Mouse (Mus musculus) liver, embryonic 14.5 days (tissue): Measurements from ENCODE around the gene Wdr4.

Source experiments
- CTCF ChIP-seq: IDR thresholded peaks from 2 replicates; pipeline ENCODE4 v1.5.1; 2016; ENCODE audit warnings: antibody characterized with exemption, low read depth, control low read depth
- EP300 ChIP-seq: IDR thresholded peaks from 2 replicates; pipeline ENCODE4 v1.6.1; 2016; ENCODE audit warnings: antibody characterized with exemption, low read depth

DNA sequence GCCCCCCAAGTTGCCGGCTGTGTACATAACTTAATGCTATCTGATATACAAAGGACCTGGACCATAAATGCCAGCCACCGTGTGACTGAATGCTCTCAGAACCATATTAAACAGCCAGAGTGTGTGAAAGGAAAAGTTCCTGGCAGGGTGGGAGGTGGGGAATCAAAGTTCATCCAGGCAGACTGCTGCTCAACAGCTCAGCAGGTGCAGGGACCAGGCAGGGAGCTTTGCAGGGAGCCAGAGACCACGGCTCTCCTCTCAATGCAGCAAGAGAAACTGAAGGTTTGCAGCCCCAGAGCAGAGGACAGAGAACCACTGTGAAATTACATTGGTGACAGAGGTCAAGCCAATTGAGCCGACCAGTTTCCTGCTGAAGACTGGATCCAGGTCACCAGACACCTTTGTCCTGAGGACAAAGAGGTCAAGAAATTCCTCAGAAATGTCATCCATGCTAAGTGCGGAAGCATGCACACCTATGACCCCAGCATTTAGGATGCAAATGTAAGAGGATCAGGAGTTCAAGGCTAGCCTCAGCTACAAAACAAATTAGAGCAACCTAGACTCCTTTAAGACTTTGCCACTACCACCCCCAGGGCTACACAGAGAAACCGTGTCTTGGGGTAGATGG is 32.2 kb downstream of the Wdr4 start:
- no peak for TF ChIP-seq CTCF
- TF ChIP-seq EP300, result no peak
